Mouse (Mus musculus): ENCODE results near the gene Adamts10.

Adamts10 gene

DNA sequence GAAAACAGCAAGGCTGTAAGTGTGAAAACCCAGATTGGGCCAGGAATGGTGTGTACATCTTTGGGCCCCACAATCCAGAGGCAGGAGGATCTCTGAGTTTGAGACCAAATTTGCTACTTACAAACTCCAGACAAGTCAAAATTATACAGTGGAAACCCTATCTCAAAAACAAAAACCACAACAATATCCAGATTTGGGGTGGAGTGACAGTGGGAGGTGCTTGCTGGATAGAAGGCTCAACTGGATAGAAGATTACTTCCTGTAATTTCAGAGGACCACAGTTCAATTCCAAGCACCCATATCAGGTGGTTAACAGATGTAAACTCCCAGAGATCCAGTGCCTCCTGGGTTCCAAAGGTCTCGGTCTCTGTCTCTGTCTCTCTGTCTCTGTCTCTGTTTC lies 30.5 kb downstream of the Adamts10 start:
- DNase-seq, result no peak

DNA sequence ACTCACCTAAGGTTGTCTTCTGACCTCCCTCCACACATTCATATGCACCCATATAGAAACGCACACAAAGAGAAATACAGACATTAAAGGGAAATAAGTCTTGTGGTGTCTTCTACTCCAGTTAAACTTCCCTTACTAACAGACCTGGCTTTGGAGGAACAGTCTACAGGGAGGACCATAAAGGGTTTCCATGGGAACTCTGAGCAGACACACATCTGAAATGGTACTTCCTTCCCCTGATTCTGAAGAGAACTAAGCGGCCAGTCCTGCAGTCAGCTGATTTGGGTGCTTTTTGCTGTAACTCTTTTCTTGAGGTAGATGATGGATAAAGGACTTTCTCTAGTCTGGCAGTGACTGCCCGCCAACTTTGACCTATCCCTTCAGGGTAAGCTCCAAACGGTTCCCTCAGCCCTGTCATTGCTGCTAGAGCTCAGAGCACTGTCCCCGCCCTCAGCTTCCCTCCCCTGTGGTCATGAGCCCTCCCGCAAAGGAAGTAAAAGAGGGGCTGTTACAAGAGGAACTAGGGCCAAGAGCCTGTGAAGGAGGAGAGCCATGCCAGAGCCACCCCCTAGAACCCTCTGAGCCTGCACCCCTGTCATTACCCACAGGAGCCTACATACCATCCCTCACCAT lies 31.3 kb downstream of the Adamts10 start, which contains the start of gene Myo1f:
TSS of gene Myo1f (plus strand) at position 485 of the 633 bp plus-strand sequence.
- DNase-seq, result no peak

DNA sequence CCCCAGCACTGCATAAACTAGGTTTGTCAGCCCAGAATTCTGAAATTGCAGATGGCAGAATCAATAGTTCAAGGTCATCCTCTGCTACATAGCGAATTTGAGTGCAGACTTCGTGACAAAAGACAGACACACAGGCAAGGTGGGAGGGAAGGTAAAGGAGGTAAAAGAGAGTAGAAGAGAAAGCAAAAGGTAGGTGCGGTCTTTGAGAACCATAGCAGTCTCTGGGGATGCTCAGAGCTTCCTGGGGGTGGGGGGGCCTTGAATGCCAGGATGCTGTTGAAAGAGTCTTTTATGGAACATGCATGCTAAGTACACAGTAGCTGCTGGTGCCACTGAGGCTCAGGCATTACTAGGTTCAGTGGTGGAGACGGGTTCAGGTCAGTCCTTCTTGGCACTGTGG lies 33.9 kb downstream of the Adamts10 start:
- DNase-seq, result no peak

DNA sequence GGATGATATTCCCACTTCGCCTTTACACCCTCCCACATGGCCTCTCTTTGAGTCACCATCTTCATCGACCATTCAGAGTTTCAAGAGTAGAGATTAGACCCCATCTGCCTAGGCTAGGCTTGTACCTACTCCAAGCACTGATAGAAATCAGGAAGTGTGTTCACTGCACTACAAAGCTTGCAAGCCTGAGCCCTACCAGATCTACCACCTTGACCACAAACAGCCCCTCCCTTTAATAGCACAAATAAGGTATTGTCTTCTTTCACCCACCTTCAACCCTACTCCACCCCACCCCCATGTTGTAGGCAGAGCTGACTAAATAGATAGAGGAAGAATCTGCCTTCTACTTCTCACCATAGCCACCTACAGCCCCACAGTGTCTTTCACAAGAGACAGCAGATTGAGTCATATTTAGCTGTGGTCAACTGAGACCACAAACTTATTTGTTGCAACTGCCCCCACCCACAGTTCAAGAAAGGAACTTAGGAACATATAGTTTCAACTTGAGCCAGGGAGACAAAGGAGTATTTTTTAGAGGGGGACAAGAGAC lies 39.6 kb downstream of the Adamts10 start:
- no peak for DNase-seq

DNA sequence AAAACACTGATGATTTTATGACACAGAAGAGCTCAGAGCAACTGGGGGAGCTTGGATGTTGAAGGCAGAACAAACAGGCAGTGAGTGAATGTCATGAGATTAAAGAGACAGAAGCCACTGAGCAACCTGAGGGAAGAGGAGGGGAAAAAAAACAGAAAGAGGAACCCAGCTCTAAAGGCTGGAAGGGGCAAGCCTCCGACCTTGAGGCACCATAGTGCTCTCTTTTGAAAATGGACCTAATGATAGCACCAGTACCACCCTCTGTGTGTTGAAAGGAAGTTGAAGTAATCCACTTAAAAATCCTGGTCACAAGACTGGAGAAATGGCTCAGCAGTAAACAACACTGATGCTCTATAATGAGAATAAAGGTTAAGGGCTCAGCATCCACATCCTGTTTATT lies 40.6 kb downstream of the Adamts10 start:
- DNase-seq, result no peak

DNA sequence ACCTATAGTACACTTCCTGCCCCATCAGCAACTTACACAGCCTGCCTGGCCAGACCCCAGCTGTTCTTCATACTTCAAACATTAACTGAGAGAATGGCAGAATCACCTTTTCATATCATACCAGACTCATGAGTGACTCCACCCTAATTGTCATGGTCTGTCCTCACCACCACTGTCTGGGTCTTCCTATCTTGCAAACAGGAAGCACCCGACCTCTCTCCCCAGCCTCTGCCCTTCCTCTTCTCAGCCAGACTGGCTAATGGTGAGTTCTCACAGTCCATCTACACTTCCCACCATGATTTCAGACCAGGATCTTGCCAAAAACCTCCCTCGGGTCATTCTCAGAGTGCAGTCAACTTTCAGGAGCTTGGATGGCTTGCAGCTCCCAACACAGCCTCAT lies 42.2 kb downstream of the Adamts10 start:
- no peak for DNase-seq

DNA sequence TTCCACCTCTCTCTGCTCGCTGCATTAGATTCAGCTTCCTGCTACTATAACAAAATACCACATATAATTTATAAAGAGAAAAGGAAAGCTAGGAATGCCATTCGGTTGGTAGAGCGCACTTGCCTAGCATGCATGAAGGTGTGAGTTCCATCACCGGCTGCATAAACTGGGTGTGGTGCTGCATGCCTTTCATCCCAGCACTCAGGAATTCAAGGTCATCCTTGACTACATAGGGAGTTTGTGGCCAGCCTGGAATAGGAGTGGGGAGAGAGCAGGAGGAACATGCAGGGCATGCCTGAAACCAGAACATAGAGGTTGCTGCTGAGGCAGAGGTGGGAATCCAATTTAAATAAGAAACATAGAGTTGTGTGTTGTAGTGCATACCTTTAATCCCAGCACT lies 60.1 kb downstream of the Adamts10 start:
- no peak for DNase-seq

DNA sequence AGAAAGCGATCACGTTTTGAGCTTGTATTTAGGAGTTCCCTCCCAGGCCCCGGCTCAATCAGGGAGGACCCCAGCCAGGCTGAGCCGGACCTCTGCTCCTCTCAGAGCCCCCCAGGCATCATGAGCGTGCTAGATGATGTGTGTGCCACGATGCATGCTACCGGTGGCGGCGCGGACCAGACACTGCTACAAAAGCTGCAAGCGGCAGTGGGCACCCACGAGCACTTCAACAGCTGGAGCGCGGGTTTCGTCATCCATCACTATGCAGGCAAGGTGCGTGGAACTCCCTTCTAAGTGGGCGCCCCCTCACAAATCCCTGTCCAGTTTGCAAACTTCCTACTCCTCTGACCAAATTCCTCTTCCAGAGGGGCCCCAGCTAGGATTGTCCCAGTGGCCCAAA lies 62.0 kb downstream of the Adamts10 start:
- no peak for DNase-seq

DNA sequence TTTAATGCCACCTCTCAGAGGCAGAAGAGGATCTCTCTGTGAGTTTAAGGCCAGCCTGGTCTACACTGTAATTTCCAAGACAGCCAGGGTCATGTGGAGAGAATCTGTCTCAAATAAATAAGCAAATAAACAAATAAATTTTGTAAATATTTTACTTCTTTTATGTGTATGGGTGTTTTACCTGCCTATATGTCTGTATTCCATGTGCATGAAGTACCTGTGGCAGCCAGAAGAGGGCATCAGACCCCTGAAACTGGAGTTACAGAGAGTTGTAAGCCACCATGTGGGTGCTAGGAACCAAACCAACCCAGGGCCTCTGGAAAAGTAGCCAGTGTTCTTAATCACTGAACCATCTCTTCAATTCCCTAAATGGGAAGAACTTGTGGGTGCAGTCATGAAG lies 73.3 kb downstream of the Adamts10 start:
- DNase-seq, result no peak

DNA sequence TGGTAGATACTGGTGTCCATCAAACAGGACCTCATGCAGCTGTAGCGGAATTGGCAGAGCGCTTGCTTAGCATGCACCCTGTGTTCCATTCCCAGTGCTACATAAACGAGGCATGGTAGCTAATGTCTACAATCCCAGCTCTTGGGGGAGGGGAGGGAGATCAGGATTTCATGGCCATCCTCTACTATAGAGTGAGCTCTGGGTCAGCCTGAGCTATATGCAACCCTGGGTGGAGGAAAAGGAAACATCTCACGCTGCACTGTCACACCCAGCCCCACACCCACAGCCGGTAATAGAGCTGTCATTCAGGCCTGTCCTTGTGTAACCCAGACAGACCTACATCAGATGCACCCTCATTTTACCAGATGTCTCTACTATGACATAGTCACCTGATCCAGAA lies 74.5 kb downstream of the Adamts10 start:
- DNase-seq, result no peak

DNA sequence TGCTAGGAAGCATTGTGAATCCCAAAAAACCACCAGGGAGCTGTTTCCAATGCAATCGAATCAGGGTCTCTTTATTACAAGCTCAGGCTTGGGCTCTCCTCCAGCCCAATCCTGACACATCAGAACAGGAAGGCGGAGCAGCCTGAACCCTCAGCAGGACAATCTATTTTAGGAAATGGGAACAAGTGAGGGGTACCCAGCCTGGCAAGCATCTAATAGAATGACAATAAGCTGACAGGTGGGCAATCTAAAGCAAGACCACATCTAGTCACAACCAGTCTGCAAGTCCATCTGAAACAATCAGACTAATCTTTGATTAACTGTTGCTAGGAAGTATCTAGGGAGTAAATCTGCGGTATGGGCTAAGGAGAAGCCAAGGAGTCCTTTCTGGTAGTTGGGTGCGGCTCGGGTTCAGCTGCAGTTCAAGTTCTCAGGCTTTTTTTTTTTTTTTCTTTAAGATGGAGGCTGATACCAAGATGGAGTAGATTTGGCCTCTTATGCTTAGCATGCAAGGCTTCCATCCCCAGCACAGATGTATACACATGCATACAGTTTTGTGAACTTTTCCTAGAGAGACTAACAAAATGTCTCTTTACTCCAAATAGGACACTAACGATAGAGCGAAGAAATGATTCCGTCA lies 76.0 kb downstream of the Adamts10 start:
- no peak for DNase-seq

DNA sequence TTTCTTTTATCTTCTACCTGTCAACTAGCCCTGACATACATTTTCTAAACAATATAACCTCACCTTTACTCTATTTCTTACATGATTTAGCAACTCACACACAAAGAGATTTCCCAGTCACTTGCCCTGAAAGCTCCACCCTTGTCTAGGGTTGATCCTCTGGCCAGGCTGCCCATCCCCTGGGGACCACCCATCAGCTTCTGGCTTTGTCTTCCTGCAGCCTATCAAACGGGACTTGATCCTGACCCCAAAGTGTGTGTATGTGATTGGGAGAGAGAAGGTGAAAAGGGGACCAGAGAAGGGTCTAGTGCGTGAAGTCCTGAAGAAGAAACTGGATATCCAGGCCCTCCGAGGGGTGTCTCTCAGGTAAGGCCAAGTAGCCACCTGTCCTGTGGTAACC lies 76.8 kb downstream of the Adamts10 start:
- no peak for DNase-seq

DNA sequence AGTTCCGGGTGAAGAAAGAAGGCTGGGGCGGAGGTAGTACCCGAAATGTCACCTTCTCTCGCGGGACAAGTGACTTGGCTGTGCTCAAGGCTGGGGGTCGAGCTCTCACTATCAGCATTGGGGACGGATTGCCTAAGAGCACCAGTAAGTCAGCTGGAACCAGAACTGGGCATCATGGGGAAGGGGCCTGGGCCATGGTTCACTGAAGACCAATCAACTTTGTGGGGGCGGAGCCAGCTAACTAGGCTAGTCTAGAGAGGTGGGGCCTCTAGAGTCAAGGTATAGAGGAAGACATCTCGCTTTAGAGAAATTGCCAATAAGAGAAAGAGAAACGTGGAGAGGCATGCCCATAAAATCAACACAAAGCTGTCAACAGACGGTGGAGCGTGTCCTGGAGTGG lies 77.9 kb downstream of the Adamts10 start:
- DNase-seq, result no peak

All from cerebellum, postnatal 36 days (tissue).